Mouse (Mus musculus): ENCODE results near the gene Tmem41a. TPM values are rescaled to one million over a fixed set of nuclear protein-coding genes. Genes with fewer than 3 reads are reported as not detected.
"Not testable (repeated sequence)": the region's sequence is repeated elsewhere in the genome, so short reads cannot be mapped to it uniquely, and the experiment has no call there.

The Tmem41a gene
- total RNA-seq (2021), result 10 to 100 TPM; 11.2 to 13.8 TPM

DNA sequence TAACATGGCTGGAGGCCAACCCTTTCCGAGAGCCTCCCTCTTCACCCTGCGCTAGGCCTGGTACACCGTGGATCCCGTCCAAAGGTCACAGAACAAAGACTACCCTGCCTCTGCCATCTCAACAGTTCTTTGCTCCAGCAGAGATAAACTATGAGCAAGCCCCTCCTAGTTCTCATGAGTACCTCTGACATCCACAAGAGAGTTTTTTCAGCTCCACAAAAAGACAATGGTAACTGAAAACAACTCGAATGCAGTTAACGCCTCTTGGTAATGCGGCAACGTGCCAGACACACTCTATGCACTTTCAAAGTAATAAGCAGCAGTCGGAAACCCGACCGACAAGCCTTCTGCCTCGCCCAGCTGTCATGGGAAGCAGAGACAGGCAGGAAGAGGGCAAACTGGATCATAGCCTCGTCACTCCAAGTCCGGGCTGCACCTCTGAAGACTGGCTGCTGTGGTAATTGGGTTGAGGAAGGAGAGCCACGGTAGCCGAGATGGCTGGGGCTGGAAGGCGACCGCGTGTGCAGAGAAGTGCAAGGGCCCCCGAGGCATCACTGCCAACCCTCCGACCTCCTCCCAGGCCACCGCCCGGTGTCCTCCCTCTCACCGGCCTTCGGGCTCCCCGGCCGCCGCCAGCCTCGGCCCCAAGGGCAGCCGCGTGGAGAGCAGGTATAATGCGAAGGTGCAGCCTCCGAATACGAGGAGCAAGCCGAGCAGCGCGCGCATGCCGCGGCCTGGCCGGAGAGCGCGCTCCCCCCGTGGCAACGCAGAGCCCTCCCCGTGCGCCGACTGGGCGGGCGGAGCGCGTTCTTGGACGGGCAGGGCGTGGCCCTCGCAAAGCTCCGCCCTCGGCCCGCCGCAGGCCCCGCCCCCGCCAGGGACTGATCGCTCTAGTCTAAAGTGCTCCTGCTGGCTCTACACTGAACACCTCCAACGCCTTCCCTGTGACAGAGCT is at the start of gene Tmem41a:
Tmem41a (minus strand) TSS at position 792 of the 955 bp plus-strand sequence.
- peak; percentile 91 for DNase-seq
- intact Hi-C loops (cut with DNase I), result loop anchor here (5.0 kb wide), 2 partner anchors 60 to 155 kb away; partner anchors contain the start of genes Map3k13 and Senp2

DNA sequence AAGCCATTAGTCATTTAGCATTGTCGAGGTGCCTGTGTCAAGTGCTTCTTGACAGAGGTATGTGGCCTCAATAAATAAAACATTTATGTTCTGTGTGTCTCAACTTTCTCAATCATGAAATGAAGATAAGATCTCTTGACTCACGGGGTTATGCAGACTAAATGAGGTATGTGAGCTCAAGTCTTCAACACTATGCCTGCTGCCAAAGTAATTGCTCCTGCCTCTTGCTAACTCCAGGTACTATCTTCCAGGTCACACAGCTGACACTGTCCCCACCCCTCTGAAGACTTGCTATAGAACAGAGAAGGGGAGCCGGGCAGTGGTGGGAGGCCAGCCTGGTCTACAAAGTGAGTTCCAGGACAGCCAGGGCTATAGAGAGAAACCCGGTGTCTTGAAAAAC is 49.0 kb upstream of the Tmem41a start:
- no peak for DNase-seq
- intact Hi-C loops (cut with DNase I), result no loop called here

DNA sequence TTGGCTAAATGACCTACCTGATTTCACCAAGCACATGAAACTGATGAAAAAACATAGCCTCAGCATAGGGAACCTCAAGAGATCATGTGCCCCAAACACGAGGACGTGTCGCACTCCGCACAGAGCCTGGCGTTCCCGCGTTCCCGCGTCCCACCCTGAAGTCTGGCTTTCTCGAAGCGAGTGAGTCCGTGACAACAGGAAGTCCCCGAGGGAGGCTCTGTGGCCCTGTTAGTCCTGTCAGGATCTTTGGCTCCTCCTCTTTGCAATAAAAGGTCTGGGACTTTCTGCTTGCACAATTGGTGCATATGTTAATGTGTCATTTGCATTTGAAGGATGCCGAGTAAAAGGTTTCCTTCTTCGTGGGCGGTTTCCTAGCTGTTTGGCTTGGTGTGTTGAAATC is 48.0 kb upstream of the Tmem41a start, which contains the start of gene Liph:
Liph (minus strand) TSS at position 360 of the 400 bp plus-strand sequence.
- intact Hi-C loops (cut with DNase I), result no loop called here
- DNase-seq, result peak in 1 of 2 experiments; percentile 6

DNA sequence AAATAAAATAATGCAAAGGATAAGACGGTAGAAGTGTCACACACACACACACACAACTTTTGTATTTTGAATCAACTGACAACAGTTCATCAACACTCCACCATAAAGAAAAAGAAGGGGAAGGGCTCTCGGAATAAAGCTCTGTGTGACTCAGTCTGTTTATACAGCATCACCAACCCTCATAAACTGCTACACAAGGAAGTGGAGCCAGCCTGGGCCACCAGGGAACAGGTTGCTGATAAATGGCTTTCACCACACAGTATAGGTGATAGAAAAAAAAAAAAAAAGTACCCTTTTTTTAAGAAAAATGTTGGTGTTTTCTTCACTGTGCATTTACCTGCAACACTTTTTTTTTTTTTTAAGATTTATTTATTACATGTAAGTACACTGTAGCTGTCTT is 44.4 kb upstream of the Tmem41a start:
- no peak for DNase-seq
- intact Hi-C loops (cut with DNase I), result no loop called here

DNA sequence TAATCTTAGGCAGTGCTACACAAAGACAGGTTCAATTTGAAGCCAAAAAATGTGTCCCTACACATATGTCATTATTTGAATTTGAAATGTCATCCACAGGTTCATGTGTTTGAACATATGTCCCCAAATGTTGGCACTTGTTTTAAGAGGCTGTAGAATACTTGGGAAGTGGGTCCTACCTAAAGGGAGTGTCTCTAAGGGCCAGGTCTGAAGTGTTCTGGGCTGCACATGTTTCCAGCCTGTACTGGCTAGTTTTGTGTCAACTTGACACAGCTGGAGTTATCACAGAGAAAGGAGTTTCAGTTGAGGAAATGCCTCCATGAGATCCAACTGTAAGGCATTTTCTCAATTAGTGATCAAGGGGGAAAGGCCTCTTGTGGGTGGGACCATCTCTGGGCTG is 43.5 kb upstream of the Tmem41a start:
- intact Hi-C loops (cut with DNase I); DNase-seq: not testable (repeated sequence)

DNA sequence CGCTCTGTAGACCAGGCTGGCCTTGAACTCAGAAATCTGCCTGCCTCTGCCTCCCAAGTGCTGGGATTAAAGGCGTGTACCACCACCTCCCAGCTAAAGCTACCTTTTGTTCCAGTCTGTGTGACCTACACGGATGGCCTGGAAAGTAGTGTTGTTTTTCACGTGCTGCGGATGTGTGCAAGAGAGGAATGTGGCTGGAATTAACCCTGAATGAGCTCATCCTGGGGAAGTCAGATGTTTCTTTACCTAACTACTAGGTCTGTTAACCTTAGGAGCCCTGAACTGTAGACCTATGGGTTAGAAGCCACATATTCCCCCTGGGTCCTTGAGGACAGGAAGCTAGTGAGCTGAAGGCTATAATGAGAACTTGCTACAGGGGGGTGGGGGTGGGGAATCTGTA is 40.6 kb upstream of the Tmem41a start:
- intact Hi-C loops (cut with DNase I), result no loop called here
- DNase-seq, result no peak

DNA sequence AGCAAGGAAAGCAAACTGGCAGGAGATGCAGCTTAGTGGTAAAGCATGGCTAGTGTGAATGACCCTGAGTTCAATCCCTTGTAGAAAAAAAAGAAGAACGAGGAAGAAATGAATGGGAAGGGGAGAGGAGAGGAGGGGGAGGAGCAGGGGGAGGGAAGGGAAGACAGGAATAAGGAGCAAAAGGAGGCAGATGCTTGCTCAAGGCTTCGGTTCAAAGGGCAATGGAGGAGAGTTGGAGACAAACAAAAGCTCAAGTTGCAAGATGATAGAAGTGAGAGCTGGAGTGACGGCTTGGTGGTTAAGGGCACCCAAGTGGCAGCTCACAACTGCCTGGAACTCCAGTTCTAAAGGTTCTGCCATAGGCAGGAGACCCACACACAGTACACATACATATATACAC is 38.8 kb upstream of the Tmem41a start:
- DNase-seq, result no peak
- intact Hi-C loops (cut with DNase I), result no loop called here

DNA sequence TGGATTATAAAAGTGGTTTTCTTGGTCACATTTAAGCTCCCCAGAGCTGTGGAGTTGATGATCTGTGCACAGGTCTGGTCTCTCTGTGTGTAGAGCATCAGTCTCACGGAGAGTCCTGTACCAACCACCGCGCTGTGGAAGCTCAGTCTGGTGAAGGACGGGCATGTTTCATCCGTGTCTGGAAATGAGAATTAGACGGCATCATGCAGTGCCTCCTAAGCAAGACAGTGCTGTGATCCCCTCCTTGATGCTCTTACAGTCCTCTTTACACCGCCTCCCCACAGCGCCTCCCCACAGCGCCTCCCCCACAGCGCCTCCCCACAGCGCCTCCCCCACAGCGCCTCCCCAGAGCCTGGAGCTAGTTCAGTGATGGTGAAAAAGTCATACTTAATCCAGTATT is 36.7 kb upstream of the Tmem41a start:
- no peak for DNase-seq
- intact Hi-C loops (cut with DNase I), result no loop called here

DNA sequence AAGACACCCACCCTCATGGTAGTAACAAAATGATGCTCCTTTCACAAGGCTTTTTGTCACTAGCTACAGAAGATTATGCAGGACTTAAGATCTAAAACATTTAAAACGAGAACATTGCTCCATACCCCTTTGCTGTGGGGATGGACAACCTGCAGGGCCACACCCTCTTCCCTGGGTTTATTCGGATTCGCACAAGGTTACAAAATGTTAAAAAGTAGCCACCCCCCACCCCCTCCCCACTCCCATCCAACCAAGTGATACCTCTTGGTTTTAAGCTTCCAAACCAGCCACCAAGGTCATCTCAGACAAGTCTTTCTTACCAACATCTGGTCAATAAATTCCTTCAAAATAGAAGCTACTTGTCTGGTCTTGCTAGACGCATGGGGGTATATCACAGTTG is 36.2 kb upstream of the Tmem41a start:
- intact Hi-C loops (cut with DNase I), result no loop called here
- no peak for DNase-seq

DNA sequence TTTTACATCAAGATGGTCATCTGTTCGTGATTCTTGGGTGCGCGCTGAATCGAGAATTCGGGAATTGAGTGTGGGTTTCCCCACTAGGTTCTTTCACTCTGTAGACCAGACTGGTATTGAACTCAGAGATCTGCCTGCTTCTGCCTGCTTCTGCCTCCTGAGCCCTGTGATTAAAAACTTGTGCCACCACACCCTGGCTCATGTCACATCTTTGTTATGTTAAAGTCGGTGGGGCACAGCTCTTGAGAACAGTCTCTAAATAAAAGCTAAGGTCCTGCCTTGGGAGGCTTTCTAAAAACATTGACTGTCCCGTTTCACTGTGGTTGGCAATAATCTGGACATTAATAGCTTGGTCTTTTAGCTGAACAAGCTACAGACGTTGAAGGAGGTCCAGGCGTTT is 35.8 kb upstream of the Tmem41a start:
- no peak for DNase-seq

DNA sequence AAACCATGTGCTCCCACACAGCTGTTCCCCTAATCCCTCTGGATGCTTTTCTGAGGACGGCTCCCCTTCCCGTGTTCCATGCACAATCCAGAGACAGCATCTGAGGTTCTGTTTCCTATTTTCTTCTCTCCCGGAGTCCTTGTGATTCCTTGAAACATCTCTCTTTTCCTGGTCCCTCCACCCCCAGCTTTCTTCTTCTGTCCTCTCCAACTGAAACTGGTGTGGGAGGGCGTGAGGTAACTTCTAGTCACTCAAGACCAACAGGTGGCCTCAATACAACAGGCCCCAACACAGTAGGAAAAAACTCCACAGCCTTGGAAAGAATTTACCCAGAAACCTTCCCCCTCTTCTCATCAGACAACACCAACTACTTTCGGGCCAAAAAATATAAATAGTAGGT is 30.0 kb upstream of the Tmem41a start:
- intact Hi-C loops (cut with DNase I), result no loop called here

More for the DNA sequence above, 35.8 kb upstream of the Tmem41a start:
- intact Hi-C loops (cut with DNase I), result no loop called here

DNA sequence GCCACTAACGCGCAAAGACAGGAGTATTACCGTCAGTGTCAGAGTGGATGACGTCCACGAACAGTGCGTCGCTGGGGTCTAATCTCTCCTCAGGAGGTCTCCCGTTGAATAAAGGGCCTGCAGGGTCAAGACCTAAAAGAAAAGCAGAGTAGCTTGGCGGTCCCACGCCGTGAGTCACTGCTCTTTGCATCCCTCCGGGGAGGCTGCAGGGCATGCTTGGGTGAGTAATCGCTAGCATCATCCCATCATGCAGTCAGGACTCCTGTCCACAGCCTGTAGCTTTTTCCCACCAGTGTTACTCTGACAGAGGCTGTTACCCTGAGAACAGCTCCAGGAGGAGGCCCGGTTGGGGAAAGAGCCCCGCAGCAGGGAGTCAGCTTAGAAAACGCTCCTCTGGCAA is 28.9 kb upstream of the Tmem41a start:
- intact Hi-C loops (cut with DNase I), result no loop called here

More for the DNA sequence above, 30.0 kb upstream of the Tmem41a start:
- no peak for DNase-seq

DNA sequence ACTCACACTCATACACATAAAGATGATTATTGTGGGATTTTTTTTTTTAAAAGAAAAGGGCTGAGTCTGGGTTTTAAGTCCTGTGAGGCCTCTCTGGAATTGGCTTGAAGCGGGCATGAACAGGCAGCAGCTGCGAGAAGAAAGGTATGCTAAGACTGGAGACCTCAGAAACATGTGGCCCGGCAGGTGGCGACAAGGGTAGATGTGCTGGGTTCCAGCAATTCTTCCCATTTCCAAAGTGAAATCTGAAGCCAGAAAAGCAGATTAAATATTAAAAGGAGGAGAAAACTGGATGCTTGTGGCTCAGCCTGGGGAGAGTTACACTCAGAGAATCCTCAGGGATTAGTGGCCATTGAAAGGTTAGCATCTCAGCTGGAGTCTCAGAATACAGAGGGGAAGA is 24.1 kb upstream of the Tmem41a start:
- intact Hi-C loops (cut with DNase I), result no loop called here
- no peak for DNase-seq

More for the DNA sequence above, 28.9 kb upstream of the Tmem41a start:
- no peak for DNase-seq

DNA sequence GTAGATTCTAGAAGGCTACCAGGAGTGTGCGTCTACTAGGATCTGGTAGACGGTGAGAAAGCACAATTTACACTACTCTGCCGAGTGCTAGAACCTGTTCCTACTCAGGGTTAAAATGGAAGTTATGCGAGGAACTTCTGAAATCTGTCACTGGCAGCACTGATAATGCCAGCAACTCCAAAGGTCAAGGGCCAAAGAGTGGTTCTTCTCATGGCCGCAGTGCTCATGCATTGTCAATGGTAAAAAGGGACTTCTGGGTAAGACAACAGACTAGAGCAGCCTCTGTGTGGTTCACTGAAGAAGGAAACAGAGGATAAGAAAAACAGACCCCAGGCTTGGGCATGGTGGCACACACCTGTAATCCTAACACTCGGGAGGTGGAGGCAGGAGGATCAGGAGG is 23.2 kb upstream of the Tmem41a start:
- no peak for DNase-seq
- intact Hi-C loops (cut with DNase I), result no loop called here

DNA sequence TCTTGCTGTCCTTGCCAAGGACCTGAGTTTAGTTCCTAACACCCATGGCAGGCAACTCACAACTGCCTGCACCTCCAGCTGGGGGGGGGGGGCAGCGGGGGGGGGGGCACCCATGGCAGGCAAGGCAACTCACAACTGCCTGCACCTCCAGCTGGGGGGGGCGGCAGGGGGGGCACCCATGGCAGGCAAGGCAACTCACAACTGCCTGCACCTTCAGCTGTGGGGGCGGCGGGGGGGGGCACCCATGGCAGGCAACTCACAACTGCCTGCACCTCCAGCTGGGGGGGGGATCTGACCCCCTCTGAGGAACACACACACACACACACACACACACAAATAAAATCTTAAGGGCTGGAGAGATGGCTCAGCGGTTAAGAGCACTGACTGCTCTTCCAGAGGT is 22.5 kb upstream of the Tmem41a start:
- intact Hi-C loops (cut with DNase I), result no loop called here
- DNase-seq, result no peak

DNA sequence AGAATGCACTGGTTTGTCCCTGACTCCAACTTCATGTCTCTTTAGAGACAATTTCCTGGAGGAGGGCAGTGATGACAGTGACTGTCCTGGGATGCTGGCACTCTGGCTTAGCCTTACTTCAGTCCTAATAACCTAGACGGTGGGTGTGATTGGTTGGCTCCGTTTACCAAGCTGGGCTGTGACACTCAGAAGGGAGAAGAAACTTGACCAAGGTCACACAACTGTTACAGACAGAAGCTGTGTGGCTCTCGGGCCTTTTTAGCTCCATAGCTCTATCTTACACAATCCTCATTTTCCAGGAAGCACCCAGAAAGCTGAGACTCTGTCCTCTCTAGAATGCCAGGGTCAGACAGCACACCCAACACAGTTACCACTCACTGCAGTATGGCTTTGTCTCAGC is 18.2 kb upstream of the Tmem41a start:
- DNase-seq, result no peak
- intact Hi-C loops (cut with DNase I), result no loop called here

DNA sequence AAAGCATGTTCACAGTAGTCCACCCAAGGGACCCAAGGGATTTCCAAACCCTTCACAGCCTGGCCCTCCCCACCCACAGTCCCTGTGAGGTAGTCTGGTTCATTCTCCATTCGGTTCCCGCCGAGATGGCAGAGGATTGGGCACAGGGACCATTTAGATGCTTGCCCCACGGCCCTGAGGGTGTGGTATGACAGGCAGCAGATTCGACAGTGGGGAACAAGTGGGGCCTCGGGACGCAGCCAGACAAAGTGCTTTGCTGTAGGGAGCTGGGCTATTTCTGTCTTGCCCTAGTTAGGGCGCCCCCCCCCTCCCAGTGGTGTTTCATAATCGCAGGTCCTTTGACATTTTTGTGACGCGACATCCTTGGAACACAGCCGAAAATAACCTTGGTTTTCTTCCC is 8.2 kb upstream of the Tmem41a start:
- peak; percentile 26 to 43 for DNase-seq
- intact Hi-C loops (cut with DNase I), result no loop called here

DNA sequence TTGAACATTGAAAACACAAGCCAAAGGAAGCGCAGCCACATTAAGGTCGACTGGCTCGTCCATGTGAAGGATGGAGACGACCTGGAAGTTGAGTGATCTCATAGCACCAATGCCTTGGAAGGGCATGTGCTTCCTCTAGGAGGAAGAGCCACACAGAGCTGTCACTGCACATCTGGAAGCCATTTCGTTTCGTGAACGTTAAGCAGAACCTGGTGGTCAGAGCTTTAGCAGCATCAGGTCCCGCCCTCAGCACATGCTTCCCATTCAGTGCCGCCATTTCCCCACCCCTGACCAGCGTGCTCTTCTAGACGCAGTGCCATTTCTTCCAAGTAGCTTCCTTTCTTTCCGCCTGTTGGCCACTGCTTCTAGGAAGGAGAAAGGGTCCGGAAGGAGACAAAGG is 18.9 kb downstream of the Tmem41a start:
- no peak for DNase-seq
- intact Hi-C loops (cut with DNase I), result no loop called here

DNA sequence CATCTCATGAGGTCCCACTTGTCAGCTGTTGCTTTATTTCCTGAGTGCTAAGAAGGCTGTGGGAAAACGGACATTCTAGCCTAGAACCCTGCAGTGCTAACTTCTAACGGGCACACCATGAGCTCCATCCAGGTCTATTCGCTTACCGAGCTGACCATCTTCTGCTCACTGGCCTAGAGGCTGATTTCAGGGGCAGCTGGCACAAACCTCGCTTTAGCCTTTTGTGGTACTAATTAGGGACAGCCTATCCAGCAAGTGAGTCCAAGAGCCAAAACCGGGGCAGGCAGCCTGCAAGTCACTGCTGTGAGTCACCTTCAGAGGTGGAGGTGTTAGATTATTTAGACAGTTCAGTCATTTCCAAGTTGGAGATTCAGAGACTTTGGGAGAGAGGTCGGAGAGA is 30.7 kb downstream of the Tmem41a start:
- peak in 1 of 2 experiments; percentile 5 for DNase-seq
- intact Hi-C loops (cut with DNase I), result no loop called here

DNA sequence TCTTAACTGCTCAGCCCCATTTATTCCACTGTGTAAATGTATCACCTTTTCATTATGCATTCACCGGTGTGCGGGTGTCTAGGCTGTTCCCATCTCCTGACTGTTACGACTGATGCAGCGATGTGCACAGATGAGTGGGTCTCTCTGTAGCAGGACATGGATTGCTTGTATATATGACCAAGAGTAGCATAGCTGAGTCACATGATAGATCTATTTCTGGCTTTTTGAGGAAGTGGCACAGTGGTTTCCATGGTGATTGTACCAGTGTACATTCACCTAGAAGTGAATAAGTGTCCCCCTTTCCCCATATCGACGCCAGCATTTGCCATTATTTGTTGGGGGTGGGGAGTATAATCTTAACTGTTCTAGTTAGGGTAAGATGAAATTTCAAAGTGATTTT is 34.0 kb downstream of the Tmem41a start:
- no peak for DNase-seq
- intact Hi-C loops (cut with DNase I), result no loop called here

DNA sequence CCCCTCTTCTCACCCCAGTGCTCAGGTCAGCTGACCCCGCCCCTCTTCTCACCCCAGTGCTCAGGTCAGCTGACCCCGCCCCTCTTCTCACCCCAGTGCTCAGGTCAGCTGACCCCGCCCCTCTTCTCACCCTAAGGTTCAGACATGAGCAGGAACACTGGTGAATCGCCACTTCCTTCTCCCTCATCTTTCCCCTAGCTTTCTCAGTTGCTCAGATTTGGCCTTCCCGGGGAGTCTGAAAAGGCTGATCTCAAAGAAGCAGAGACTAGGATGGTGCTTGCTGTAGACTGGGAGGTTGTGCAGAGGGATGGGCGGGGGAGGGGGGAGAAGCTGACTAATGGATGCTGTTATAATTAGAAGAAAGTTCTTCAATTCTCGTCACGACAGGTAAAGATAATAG is 38.4 kb downstream of the Tmem41a start:
- intact Hi-C loops (cut with DNase I); DNase-seq: not testable (repeated sequence)

DNA sequence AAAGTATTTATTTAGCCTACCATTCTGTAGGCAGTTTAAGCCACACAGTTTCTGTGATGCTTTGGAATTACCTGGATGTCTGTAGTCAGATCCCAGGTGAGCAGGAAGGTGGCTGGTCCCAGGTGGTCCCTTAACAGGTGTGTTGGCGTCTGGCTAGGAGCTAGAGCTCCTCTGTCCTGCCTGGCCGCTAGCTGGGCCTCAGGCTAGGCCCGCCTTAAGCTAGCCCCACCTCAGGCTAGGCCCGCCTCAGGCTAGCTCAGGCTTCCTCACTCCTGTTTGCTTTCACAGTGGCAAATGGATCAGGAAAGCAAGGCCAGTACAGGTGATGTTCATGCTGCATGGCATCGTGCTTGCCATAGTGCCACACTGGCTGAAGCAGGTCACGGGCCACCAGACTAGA is 40.5 kb downstream of the Tmem41a start:
- no peak for DNase-seq
- intact Hi-C loops (cut with DNase I), result no loop called here

Measured in heart, postnatal 36 days (tissue).